Mouse (Mus musculus) activated CD4-positive, CD25-positive, alpha-beta regulatory T cell, adult 9 weeks (primary cell): ENCODE data around the gene Olfr446. TPM values are rescaled to one million over a fixed set of nuclear protein-coding genes. Genes with fewer than 3 reads are reported as not detected.

Source experiments
- polyA plus RNA-seq: library from polyadenylated mRNA; unstranded; fragments of 100-300 nt; shearing (Covaris generic); gene quantifications from one replicate; pipeline ENCODE4 v1.2.1, GENCODE M21; 2017

Olfr446 gene
- 0.06 TPM for polyA plus RNA-seq

DNA sequence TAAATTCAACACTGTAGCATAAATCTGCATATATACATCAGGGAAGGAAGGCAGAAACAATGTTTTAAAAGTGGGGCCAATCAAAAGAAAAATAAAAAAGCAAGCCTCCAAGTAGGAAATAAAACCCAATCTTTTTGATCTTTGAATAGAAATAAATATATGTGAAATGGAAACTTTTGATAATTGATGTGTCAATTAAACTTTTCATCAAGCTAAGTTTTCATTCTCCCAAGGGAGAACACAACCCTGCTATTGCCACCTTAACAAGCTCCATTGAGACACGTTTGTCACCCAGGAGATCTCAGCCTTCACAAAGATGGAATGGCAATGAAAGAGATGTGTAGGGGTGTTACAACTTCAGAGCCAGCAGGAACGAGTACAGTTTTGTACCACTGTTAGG is at the start of gene Olfr446:
Olfr446 (plus strand) TSS at position 301 of the 400 bp plus-strand sequence.

DNA sequence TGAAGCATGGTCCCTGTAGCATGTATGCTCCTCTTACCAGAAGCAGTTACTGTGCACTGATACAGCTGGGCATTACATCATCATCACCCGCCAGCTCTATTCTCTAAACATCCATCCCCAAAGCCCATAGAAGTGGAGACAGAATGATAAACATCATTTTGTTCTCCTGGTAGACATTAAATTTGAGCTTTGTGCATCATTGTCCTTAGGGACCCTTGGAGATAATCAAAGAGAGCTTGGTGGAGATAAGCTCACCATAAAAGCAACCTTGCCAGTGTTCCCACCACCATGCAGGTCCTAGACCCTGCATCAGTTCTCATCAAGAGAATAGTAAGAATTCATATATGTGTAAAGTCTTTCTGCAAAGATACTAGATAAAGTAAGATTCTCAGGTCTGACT is 31.0 kb upstream of the Olfr446 start, which contains the start of gene Olfr448:
Olfr448 (plus strand) TSS at position 301 of the 400 bp plus-strand sequence.

DNA sequence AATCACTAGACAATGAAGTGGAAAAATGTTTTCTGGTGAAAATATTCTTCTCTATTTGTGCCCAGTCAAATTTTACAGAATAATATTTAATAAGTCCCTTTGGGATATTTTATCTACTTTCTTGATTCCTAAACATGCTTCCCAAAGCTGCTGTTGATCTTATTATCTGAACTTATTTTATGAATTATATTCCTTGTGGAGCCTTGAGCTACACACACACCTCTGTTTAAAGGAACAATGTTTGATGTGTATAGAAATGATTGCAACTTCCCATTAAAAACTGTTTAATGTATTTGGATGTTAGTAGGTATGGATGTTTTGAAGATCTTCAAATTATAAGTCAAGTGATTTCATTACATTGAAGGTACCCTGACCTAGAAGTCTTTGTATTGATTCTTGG is 12.6 kb upstream of the Olfr446 start, which contains the start of gene Olfr447:
Olfr447 (plus strand) TSS at position 301 of the 400 bp plus-strand sequence.

DNA sequence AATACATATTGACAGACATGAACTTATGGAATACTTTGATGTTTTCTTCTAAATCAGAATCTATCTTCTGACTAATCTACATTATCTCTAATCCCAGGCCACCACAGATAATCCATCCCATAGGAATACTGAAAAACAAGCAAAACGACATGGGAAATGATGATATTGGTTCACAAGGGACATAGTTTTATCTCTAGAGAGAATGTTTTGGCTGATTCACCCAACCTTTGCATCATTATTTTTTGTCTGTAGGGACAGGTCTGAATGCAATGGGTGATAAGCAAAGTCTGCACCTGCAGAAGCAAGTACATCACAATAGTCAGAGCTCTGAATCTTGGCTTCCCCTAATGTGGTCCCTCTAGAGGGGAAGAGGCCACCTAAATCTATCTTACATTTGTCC is 27.6 kb downstream of the Olfr446 start, which contains the start of gene Olfr444:
Olfr444 (plus strand) TSS at position 301 of the 400 bp plus-strand sequence.

Other genes with a start within 250 kb of the Olfr446 start
- gene Tcaf1, start 211.3 kb upstream of the Olfr446 start, polyA plus RNA-seq, result not detected
- gene Olfr453, start 182.0 kb upstream of the Olfr446 start, polyA plus RNA-seq, result not detected
- not detected for gene Olfr38, start 165.0 kb upstream of the Olfr446 start, polyA plus RNA-seq
- not detected for gene Olfr452, start 136.3 kb upstream of the Olfr446 start, polyA plus RNA-seq
- not detected for gene Olfr450, start 109.4 kb upstream of the Olfr446 start, polyA plus RNA-seq
- not detected for gene Olfr449, start 87.0 kb upstream of the Olfr446 start, polyA plus RNA-seq
- gene Olfr448, start 30.9 kb upstream of the Olfr446 start, polyA plus RNA-seq, result not detected
- not detected for gene Olfr447, start 12.5 kb upstream of the Olfr446 start, polyA plus RNA-seq
- not detected for gene Olfr444, start 27.7 kb downstream of the Olfr446 start, polyA plus RNA-seq
- gene Olfr441, start 185.0 kb downstream of the Olfr446 start, polyA plus RNA-seq, result not detected
- not detected for gene Olfr237-ps1, start 225.2 kb downstream of the Olfr446 start, polyA plus RNA-seq
- not detected for gene Olfr437, start 241.9 kb downstream of the Olfr446 start, polyA plus RNA-seq